Mouse (Mus musculus) ES-E14 (cell line): ENCODE data around the gene Olfr453. TPM values are rescaled to one million over a fixed set of nuclear protein-coding genes. Genes with fewer than 3 reads are reported as not detected.

ENCODE experiments used
- DNase-seq: peaks from one replicate; pipeline ENCODE4 v3.0.0-alpha.2; 2013; ENCODE audit warnings: low read depth, low spot score
- H3K27ac ChIP-seq: 2 replicates; pipeline ENCODE4 v1.5.1; 2012; ENCODE audit warnings: low read depth, mild to moderate bottlenecking, low read length, moderate library complexity, mixed read lengths; ENCODE audit not compliant: poor library complexity, insufficient read depth, severe bottlenecking
- H3K36me3 ChIP-seq: 2 replicates; pipeline ENCODE4 v1.6.1; 2012; ENCODE audit warnings: mild to moderate bottlenecking, low read length, moderate library complexity, mixed read lengths; ENCODE audit not compliant: control insufficient read depth, poor library complexity, insufficient read depth, severe bottlenecking
- H3K4me1 ChIP-seq, 2 experiments: fragments of 150-350 bp in 1 of 2; sonication (generic) in 1 of 2; 2 replicates each; pipeline ENCODE4 v1.6.1; 2012; ENCODE audit warnings: low read length in 2 of 2, mild to moderate bottlenecking in 1 of 2, mixed read lengths in 1 of 2; ENCODE audit not compliant: control insufficient read depth in 2 of 2, insufficient read depth in 2 of 2, poor library complexity in 1 of 2
- H3K4me3 ChIP-seq, 2 experiments: fragments of 150-350 bp in 1 of 2; sonication (generic) in 1 of 2; 2 replicates each; pipeline ENCODE4 v1.5.1; 2012; ENCODE audit warnings: low read length in 2 of 2, low read depth in 1 of 2, mild to moderate bottlenecking in 1 of 2, mixed read lengths in 1 of 2; ENCODE audit not compliant: insufficient read depth in 1 of 2, poor library complexity in 1 of 2, severe bottlenecking in 1 of 2
- H3K9ac ChIP-seq: 2 replicates; pipeline ENCODE4 v1.6.1; 2012; ENCODE audit warnings: low read depth, mild to moderate bottlenecking, low read length, mixed read lengths; ENCODE audit not compliant: poor library complexity, insufficient read depth, severe bottlenecking
- H3K9me3 ChIP-seq: fragments of 150-350 bp; sonication (generic); 2 replicates; pipeline ENCODE4 v1.6.1; 2012; ENCODE audit warnings: low read depth, mild to moderate bottlenecking, low read length; ENCODE audit not compliant: control insufficient read depth, insufficient read depth
- CHD2 ChIP-seq: IDR thresholded peaks from 2 replicates; pipeline ENCODE4 v1.6.1; 2014; ENCODE audit warnings: mild to moderate bottlenecking, low read depth, low read length, inconsistent platforms
- HCFC1 ChIP-seq: IDR thresholded peaks from 2 replicates; pipeline ENCODE4 v1.6.1; 2012; ENCODE audit warnings: low read length, inconsistent platforms, borderline replicate concordance; ENCODE audit not compliant: insufficient read depth
- MAFK ChIP-seq: IDR thresholded peaks from 2 replicates; pipeline ENCODE4 v1.6.1; 2014; ENCODE audit warnings: mild to moderate bottlenecking, low read depth, low read length, inconsistent platforms; ENCODE audit not compliant: insufficient read depth
- ZC3H11A ChIP-seq: IDR thresholded peaks from 2 replicates; pipeline ENCODE4 v1.6.1; 2012; ENCODE audit warnings: low read depth, mild to moderate bottlenecking, inconsistent platforms, low read length, borderline replicate concordance
- ZNF384 ChIP-seq: IDR thresholded peaks from 2 replicates; pipeline ENCODE4 v1.6.1; 2012; ENCODE audit warnings: low read depth, low read length, inconsistent platforms
- in situ Hi-C, 2 experiments: fragments of 600-800 bp; cut with MboI; formaldehyde crosslinking; loops; one replicate each; pipeline ENCODE4 v1.15.1; 2025; ENCODE audit warnings: low sequenced_read_pairs in 2 of 2, inconsistent platforms in 1 of 2; ENCODE audit not compliant: unreplicated experiment in 2 of 2
- total RNA-seq: library from RNA; depleted of rRNA; stranded (reverse); fragments of 300-350 nt; gene quantifications from 2 replicates; pipeline ENCODE4 v1.2.3, GENCODE M21; 2012; rRNA removed

Gene Olfr453
- total RNA-seq, 1 experiment = not detected

DNA sequence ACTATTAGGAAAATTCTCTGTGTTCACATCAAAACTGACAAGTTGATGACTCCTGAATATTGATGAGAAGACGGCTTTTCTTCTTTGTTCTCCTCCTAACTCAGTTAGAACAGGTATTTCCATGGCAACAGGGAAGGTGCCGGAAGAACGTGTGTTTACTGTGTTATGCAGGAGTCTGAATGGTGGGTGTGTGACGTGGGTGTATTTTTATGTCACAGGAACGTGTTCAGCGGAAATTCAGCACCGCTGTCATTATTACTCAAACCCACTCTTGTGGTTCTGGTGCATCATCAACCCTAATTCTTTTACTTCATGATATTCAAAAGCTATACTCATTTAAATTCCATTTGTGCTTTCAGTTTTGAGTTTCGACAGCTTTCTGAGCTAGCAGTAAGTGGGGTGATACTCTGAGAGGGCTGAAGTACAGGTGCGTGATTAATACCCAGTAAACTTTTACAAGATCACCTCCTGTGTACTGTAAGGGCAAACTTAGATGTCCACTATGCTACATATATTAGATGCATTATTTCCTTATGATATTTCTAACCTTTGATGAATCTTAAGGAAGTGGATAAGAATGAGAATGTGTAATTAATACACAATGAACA is 51.9 kb downstream of the Olfr453 start:
- Histone ChIP-seq H3K27ac (no peak overlapping the region), H3K9ac (no peak overlapping the region), H3K4me3 (no peak overlapping the region), H3K36me3 (no peaks in the 10 kb centered on the region), H3K9me3 (no peaks in the 10 kb centered on the region), H3K4me1 (no peaks in the 10 kb centered on the region)
- in situ Hi-C loops = no loop called here
- DNase-seq = no peak
- TF ChIP-seq CHD2 (no peak), HCFC1 (no peak), ZNF384 (no peak), MAFK (no peak), ZC3H11A (no peak)

DNA sequence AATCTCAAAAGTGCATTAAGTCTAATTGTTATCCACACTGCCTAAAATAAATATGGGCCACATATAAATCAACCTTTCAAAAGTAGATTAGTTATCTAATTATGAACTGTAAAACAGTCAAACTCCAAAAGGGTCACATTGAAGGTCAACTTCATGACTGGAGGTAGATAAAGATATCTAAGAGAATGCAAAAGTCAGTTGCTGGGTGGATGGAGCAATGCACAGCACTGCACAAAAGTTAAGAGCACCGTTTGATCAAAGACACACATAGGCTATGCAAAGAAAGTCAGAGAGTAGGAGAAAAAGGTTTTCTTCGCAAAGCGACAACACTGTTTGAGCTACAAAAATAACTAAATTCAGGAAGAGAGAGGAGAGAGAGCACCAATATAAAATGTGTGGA is 55.8 kb downstream of the Olfr453 start:
- in situ Hi-C loops = no loop called here
- no peaks in the 10 kb centered on the region for H3K4me1 ChIP-seq
- TF ChIP-seq MAFK (no peak), HCFC1 (no peak), ZNF384 (no peak), ZC3H11A (no peak), CHD2 (no peak)
- H3K9ac ChIP-seq = no peak overlapping the region
- no peaks in the 10 kb centered on the region for H3K36me3 ChIP-seq
- no peak overlapping the region for H3K27ac ChIP-seq
- no peak for DNase-seq
- H3K9me3 ChIP-seq = no peaks in the 10 kb centered on the region
- H3K4me3 ChIP-seq = no peak overlapping the region

Other genes starting within 250 kb of the Olfr453 start
- not detected in 2 replicates for gene Olfr455, start 191.8 kb upstream of the Olfr453 start, total RNA-seq
- gene Tcaf3, start 141.7 kb upstream of the Olfr453 start, total RNA-seq = not detected in 2 replicates
- gene Tcaf2, start 94.1 kb upstream of the Olfr453 start, total RNA-seq = 2.5 and 3.7 TPM in 2 replicates
- gene Tcaf1, start 29.3 kb upstream of the Olfr453 start, total RNA-seq = 12.5 and 19.9 TPM in 2 replicates
- not detected in 2 replicates for gene Olfr38, start 17.0 kb downstream of the Olfr453 start, total RNA-seq
- gene Olfr452, start 45.7 kb downstream of the Olfr453 start, total RNA-seq = not detected in 2 replicates
- not detected in 2 replicates for gene Olfr450, start 72.6 kb downstream of the Olfr453 start, total RNA-seq
- not detected in 2 replicates for gene Olfr449, start 95.0 kb downstream of the Olfr453 start, total RNA-seq
- not detected in 2 replicates for gene Olfr448, start 151.1 kb downstream of the Olfr453 start, total RNA-seq
- not detected in 2 replicates for gene Olfr447, start 169.5 kb downstream of the Olfr453 start, total RNA-seq
- gene Olfr446, start 182.0 kb downstream of the Olfr453 start, total RNA-seq = not detected in 2 replicates
- gene Olfr444, start 209.7 kb downstream of the Olfr453 start, total RNA-seq = not detected in 2 replicates